Mouse (Mus musculus) thymus, adult 2 months (tissue): ENCODE data around the gene Olfr521.

Source experiments
- CTCF ChIP-seq: fragments of 200-500 bp; IDR thresholded peaks from 2 replicates; pipeline ENCODE4 v1.5.1; 2012; ENCODE audit warnings: mild to moderate bottlenecking, control low read depth, low read length, moderate library complexity, borderline replicate concordance; ENCODE audit not compliant: control insufficient read depth, poor library complexity, insufficient read depth; ENCODE audit errors: extremely low read depth
- POLR2A ChIP-seq: fragments of 200-500 bp; IDR thresholded peaks from 2 replicates; pipeline ENCODE4 v1.6.1; 2012; ENCODE audit warnings: mild to moderate bottlenecking, low read length, control low read depth, moderate library complexity; ENCODE audit not compliant: control insufficient read depth, poor library complexity, insufficient read depth; ENCODE audit errors: extremely low read depth

DNA sequence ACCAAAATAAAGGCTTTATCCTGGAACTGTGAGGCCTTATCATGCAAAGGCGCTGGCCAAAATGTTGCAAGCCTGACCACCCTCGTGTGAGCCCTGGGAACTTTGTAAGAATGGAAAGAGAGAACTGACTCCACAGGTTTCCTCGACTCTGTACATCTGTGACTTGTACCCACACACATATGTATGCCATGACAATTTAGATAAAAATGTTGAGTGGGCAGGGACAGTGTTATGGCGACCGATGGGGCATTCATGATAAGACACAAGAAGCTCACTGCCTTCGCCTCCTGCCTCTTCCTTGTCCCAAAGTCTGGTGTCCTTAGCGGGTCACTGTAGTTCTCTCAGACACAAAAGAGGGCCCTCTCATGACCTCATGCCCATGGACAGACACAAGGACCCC, 35.8 kb downstream of the Olfr521 start:
- TF ChIP-seq CTCF (no peak), POLR2A (no peak)
